Mouse (Mus musculus): ENCODE data around the gene Klf16.

- TF ChIP-seq POLR2A (IDR thresholded peaks at IDR 0.05; ENCODE audit: extremely low read depth, insufficient read depth, low read length), result peak; percentile 92
- TF ChIP-seq CTCF (IDR thresholded peaks at IDR 0.05; ENCODE audit: low read depth, low read length), result no peak
These were observed 45.0 kb upstream of the Klf16 start for GRCm38 (mm10) chr10:80621940-80622660.

Measured in liver, adult 2 months (tissue).